In genomic region chr10:53179109-53179508, GRCm38 (mm10) we compare ENCODE assay signal across 16 mouse cellular contexts.
DNase-seq lines count a peak whose midpoint lies in the region; ATAC-seq and TF ChIP-seq lines count a peak whose summit lies in the region.
"Had no signal": no experiment of that assay in that cellular context is flagged by ENCODE, and none has a peak within 500 bp of the region (broad histone marks: within the 10 kb centered on the region; RNA-seq: fewer than 3 reads in every experiment).

No protein-coding gene starts in this region.

- H3K4me2 ChIP-seq in heart, embryonic 11.5 days = no peak overlapping the region
- no peak overlapping the region for H3K4me2 ChIP-seq in hindbrain, embryonic 14.5 days (replicated peaks)
- H3K4me2 ChIP-seq: forebrain, embryonic 13.5 days; lung, embryonic 15.5 days; midbrain, embryonic 13.5 days had no signal

- no peaks in the 10 kb centered on the region for H3K27me3 ChIP-seq in kidney, adult 2 months (replicated peaks; ENCODE audit: control insufficient read depth, insufficient read depth, low read length)
- H3K27me3 ChIP-seq in heart, embryonic 11.5 days (ENCODE audit: control insufficient read depth, insufficient read depth, low read length) = no peaks in the 10 kb centered on the region
- no peaks in the 10 kb centered on the region for H3K27me3 ChIP-seq in hindbrain, embryonic 14.5 days (ENCODE audit: control insufficient read depth, insufficient read depth, low read length)
- H3K27me3 ChIP-seq: forebrain, embryonic 13.5 days; lung, embryonic 15.5 days; midbrain, embryonic 13.5 days had no signal

- TF ChIP-seq POLR2A in kidney, adult 2 months (IDR thresholded peaks at IDR 0.05; ENCODE audit: low read depth, low read length) = no peak

- H3K9ac ChIP-seq in heart, embryonic 11.5 days (ENCODE audit: low read depth, low read length) = no peak overlapping the region
- H3K9ac ChIP-seq in hindbrain, embryonic 14.5 days = no peak overlapping the region
- H3K9ac ChIP-seq: forebrain, embryonic 13.5 days; lung, embryonic 15.5 days; midbrain, embryonic 13.5 days had no signal

- H3K27ac ChIP-seq in kidney, adult 2 months (ENCODE audit: insufficient read depth, low read depth, low read length) = no peak overlapping the region
- H3K27ac ChIP-seq in heart, embryonic 11.5 days (ENCODE audit: low read depth, low read length) = peak overlapping the region; percentile 83
- no peak overlapping the region for H3K27ac ChIP-seq in hindbrain, embryonic 14.5 days
- H3K27ac ChIP-seq: forebrain, embryonic 13.5 days; lung, embryonic 15.5 days; midbrain, embryonic 13.5 days had no signal

- no peaks in the 10 kb centered on the region for H3K4me1 ChIP-seq in kidney, adult 2 months (ENCODE audit: control insufficient read depth, insufficient read depth, low read length)
- peaks cover 15% of the 10 kb centered on the region for H3K4me1 ChIP-seq in heart, embryonic 11.5 days (ENCODE audit: control insufficient read depth, insufficient read depth, low read length)
- no peaks in the 10 kb centered on the region for H3K4me1 ChIP-seq in hindbrain, embryonic 14.5 days (replicated peaks; ENCODE audit: control insufficient read depth, insufficient read depth, low read length)
- H3K4me1 ChIP-seq: lung, embryonic 15.5 days; midbrain, embryonic 13.5 days had no signal

- ATAC-seq in heart, embryonic 11.5 days (replicated peaks; ENCODE audit: insufficient number of reproducible peaks, low FRiP score, low TSS enrichment) = 0 out of 2 replicates have a peak, but pooled peaks have one; percentile 43
- no peak for ATAC-seq in hindbrain, embryonic 14.5 days (ENCODE audit: low FRiP score)
- ATAC-seq: CD4-positive, CD25-positive, alpha-beta regulatory T cell, adult 4 months; forebrain, embryonic 13.5 days; inflammation-experienced regulatory T-cells, adult 6 months; midbrain, embryonic 13.5 days had no signal

- 62% methylated on average over 6 of the region's 6 CpGs for WGBS in kidney, adult 2 months
- WGBS in heart, embryonic 11.5 days (ENCODE audit: insufficient replicate concordance) = 30% methylated on average over 6 of the region's 6 CpGs
- 59% methylated on average over 6 of the region's 6 CpGs for WGBS in hindbrain, embryonic 14.5 days

- H3K36me3 ChIP-seq in kidney, adult 2 months (ENCODE audit: control insufficient read depth, insufficient read depth, low read length) = no peaks in the 10 kb centered on the region
- no peaks in the 10 kb centered on the region for H3K36me3 ChIP-seq in heart, embryonic 11.5 days (ENCODE audit: control insufficient read depth, insufficient read depth, low read length)
- no peaks in the 10 kb centered on the region for H3K36me3 ChIP-seq in hindbrain, embryonic 14.5 days (replicated peaks; ENCODE audit: control insufficient read depth, insufficient read depth)
- H3K36me3 ChIP-seq: lung, embryonic 15.5 days; midbrain, embryonic 13.5 days had no signal

- peak; percentile 15 for DNase-seq in kidney, adult 2 months
- DNase-seq in kidney, adult 9 months = no peak
- DNase-seq in adrenal gland, postnatal 25 days = peak; percentile 13
- peak; percentile 11 for DNase-seq in retina, embryonic 14.5 days (ENCODE audit: low spot score)
- DNase-seq in urinary bladder, postnatal 14 days (ENCODE audit: low spot score) = no peak
- DNase-seq in hindbrain, embryonic 14.5 days (ENCODE audit: low spot score) = no peak
- DNase-seq: cerebellum, adult 9-10 months; embryo, embryonic 11 days; right cerebral cortex, postnatal 14 days had no signal

- H3K4me3 ChIP-seq in kidney, adult 2 months (ENCODE audit: insufficient read depth, low read depth, low read length) = no peak overlapping the region
- H3K4me3 ChIP-seq in heart, embryonic 11.5 days (ENCODE audit: low read depth, low read length) = no peak overlapping the region
- H3K4me3 ChIP-seq in hindbrain, embryonic 14.5 days (replicated peaks; ENCODE audit: low read length) = no peak overlapping the region
- H3K4me3 ChIP-seq: forebrain, embryonic 13.5 days; lung, embryonic 15.5 days; midbrain, embryonic 13.5 days; myocyte had no signal

- TF ChIP-seq CTCF in kidney, adult 2 months (conservative IDR thresholded peaks at IDR 0.05; ENCODE audit: insufficient read depth, insufficient read length, low read depth, low read length) = no peak

- H3K9me3 ChIP-seq in heart, embryonic 11.5 days (replicated peaks; ENCODE audit: control insufficient read depth, low read length) = no peaks in the 10 kb centered on the region
- H3K9me3 ChIP-seq in hindbrain, embryonic 14.5 days (ENCODE audit: control insufficient read depth, low read length) = no peaks in the 10 kb centered on the region
- H3K9me3 ChIP-seq: forebrain, embryonic 13.5 days; lung, embryonic 15.5 days; midbrain, embryonic 13.5 days had no signal

Comparison
In these comparisons a context has a peak if more than half of its experiments do, and no peak if none do; other contexts are left out.
1. DNase-seq: peak in kidney, adult 2 months (single experiment), adrenal gland, postnatal 25 days (single experiment) and retina, embryonic 14.5 days (single experiment); none in kidney, adult 9 months (single experiment), urinary bladder, postnatal 14 days (single experiment) and hindbrain, embryonic 14.5 days (single experiment).